Mouse (Mus musculus) lung, postnatal 14 days (tissue): ENCODE results near the gene Thumpd3.

Source experiments
- DNase-seq: peaks from one replicate; pipeline ENCODE4 v3.0.0; 2021

Thumpd3 gene

DNA sequence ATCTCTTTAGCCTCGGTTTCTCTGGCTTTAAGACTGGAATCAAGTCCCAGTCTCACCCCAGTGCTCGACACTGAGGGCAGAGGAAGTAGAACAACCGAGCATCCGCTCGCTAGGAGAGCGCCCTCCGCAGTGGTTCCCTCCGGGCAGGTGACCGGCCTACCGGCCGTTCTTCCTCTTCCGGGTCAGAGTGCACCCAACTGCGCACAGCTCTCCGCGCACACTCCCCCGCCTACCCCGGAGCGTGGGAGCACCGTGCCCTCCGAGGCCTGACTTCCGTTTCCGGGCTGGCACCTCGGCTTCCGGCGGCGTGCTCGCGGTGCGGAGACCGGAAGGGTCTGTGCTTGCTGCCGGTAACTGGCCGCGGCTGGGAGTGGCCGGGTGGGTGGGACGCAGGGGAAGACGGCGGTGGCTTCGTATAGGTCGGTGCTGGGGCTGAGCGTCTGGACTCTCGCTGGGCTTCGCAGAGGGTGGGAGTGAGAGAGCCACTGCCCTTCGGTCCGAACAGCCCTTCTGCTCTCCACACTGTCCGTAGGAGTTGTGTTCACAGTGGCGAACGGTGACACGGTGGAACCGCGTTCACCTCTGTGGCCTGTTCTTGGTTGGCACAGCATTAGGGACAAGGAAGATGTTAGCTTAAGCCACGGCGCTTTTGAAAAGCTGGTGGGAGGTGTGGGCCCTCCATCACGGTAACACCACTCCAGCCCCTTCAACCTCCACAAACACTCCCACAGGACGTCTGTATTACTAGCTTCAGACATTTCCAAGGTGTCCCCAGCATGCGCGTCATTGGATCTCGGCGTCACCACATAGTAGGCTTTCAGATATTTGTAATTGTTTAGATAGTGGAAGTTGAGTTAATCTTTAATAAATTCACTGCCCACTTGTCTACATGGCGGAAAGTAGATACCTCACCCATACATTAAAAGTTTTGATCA, at the start of gene Thumpd3:
TSS of gene Thumpd3 (plus strand) at position 185 of the 935 bp plus-strand sequence.
- DNase-seq = peak; percentile 98

DNA sequence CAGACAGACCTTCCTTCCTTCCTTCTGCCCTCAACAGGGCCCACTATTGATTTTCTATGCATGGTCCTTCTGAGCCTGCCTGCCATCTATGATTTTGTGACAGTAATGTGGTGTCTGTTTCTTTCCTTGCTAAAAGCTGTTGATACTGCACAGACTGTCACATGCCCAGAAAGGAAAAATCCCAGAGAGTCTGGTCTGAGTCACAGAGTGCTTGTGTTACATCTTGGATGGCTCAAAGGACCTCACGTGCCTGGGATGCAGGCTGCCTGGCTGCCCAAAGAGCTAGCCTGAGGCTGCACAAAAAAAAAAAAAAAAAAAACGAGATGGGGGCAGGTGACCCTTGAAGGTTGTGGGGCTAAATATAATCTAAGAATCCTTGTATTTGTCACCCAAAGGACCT, 46.8 kb upstream of the Thumpd3 start:
- DNase-seq = no peak

DNA sequence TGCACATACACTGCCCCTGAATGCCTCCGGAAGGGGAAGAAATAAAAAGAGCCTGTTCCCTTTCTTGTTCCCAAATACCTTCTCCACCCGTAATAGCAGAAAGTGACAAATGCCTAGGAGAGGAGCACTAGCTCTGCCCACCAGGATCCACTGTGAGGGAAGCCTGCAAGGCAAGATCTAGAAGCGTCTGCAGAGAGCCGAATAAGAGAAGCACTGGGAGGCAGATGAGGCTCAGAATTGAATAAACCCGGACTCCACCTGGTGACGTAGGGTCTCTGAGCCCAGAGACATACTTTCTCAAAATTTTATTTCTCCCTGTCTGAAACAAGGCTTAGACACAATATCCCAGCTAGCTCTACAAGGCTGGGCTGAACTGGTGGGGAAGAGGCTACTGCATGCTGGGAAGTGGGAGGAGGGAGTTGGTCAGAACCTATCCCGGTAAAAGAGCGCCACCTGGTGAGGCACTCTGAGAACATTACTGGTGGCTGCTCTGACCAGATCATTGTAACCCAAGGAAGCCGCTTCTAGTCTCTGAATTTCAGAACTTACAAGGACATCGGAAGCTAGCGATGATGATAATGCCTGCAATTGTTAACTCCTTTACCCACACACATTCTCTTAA, 45.2 kb upstream of the Thumpd3 start:
- DNase-seq = peak; percentile 91

DNA sequence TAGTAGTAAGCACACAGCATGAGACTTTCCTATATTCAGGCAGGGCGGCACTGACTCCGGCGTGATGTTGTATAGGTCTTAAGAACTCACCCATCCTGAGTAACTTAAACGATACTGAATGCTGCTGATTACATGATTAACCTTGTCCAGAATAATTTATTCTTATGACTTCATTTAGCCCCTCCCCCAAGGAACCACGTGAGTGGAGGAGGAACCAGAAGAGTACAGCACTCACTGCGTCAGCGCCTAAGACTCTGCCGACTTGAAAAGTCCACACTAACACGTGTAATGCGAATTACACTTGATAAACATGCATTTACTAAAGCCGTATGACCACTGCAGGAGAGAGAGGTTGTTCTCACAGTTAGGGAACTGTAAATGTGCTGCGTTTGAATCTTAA, 44.3 kb upstream of the Thumpd3 start:
- no peak for DNase-seq

DNA sequence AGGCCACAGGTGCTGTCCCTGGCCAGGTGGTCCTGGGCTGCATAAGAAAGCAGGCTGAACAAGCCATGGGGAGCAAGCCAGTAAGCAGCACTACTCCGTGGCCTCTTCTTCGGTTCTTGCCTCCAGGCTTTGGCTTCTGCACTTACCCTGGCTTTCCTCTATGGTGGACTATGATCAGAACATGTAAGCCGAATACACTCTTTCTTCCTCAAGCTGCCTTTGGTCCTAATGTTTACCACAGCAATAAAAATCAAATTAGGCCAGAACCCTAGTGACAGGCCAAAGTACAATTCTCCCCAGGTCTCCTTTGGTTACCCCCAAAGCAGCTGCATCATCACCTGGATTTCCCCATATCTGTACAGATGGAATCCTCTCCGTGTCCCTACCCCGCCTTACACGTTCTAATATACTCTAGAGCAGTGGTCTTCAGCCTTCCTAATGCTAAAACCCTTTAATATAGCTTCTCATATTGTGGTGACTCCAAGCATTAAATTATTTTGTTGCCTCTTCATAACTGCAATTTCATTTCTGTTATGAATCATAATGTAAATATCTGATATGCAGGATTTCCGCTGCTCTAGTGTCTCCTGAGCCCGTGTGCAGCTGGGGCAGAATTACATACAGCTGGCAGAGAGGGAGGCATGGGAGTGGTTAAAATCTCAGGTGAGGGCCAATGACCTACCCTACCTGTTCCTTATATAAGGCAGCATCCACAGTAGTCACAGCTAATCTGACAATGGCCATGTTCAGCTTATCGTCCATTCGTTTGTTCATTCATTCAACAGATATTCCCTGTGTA, 42.5 kb upstream of the Thumpd3 start:
- no peak for DNase-seq

DNA sequence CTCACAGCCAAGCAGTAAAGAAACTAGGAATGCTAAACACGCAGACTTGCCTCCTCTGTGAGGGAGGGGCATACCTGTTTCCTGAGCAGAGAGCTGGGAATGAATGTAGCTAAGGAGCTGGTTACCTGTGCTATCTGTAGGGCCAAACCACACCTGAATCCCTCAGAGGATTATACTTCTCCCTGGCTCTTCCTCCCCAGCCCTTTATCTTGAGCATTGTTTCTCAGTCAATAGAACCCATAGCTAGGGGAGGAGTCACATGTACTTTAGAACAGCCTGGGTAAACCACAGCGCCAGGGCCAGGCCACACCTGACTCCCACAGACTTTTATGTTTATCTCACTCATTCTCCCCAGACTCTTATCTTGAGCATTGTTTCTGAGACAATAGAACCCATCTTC, 39.2 kb upstream of the Thumpd3 start:
- no peak for DNase-seq

DNA sequence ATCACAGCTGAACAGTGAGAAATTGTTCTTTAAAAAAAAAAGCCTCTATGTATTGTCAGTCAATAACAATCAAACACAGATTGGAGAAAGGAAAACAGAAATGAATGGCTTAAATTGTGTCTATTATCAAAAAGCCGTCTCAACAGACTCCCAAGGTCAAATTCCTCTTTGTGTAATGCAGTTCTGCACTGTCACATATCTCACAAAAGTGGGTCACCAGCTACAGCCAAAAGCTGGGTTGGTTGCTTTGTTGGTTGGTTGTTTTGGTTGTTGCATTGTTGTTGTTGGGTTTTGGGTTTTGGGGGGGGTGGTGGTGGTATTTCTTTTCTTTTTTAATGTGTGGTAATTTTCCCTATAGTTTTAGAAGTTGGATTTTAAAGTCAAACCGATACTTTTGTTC, 34.1 kb upstream of the Thumpd3 start:
- DNase-seq = no peak

DNA sequence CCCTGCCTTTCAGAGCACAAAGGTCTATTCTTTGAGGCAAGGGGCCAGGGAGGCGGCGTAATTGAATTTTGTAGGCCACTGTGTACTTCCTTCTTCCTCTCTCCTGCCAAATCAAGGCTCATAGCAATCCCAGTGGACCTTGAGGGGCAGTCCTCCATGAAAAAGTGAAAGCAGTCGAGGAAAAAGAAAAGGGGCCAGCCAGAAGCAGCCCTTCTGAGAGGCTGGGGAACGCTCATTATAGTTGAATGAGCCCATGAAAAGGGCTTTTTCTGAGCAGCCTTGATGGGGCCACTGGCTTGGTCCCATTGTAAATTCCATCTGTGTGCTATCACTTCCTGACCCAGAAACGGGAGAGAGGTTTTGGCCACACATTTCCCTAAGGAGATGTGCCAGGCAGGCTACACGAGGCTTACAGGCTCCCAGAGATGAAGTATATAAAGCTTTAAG, 33.5 kb upstream of the Thumpd3 start:
- peak; percentile 38 for DNase-seq

DNA sequence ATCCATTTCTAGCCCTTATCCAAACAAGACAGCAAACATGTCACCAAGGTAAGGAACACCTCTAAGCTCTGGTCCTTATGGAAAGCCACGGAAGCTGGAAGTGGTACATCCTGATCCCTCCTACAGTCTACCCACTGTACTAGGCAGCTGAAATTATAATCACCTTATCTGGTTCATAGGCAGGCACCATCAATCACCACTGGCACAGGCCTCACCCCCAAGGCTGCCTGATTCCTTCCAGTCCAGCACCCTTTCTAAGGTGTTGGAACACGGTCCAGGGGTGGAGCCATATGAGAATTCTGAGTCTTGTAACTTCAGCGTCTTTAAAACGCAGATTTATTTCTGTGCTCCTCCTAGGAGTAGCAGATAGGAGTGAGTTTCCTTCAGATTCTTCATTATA, 32.5 kb upstream of the Thumpd3 start:
- no peak for DNase-seq

DNA sequence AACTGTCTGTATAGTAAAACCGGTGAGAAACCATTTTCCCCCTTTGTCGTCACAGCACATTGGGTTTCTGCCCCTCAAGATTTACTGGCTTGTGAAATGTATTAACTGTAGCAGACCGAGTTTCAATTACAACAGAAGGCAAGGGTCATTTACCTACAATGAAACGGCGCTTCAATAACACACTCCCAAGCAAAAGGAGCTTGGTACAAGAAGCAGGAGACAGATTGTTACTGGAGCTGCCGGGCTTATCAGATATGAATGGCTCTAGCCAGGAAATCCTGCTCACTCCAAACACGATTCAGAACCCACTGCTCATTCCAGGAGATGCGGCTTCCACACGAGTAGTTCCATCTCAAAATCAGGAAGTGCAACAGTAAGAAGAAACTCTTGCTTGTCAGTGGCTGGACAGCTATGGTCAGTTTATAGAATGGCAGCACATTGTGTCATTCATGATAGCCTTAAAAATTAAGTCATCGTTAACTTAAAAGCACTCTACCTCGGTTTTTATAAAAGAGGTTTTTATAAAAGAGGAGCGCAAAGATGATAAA, 28.5 kb upstream of the Thumpd3 start:
- no peak for DNase-seq

DNA sequence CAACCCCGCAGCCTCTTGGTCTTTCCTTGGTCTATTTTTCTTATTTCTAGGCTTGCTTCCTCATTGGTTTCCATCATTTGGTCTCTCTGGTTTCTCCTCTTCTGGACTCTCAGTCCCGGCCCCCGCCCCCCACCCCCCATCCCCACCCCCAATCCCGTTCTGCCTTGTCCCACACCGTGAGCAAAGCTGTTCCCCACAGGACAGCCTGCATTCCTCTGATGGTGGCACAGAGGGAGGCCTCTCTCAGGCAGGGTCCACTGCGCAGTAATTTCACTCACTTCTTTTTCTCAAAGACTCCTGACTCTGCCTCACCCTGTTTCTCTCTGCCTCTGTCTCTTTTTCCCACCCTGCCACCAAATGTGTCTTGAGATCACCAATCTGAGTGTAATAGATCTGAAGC, 27.9 kb upstream of the Thumpd3 start:
- DNase-seq = no peak

DNA sequence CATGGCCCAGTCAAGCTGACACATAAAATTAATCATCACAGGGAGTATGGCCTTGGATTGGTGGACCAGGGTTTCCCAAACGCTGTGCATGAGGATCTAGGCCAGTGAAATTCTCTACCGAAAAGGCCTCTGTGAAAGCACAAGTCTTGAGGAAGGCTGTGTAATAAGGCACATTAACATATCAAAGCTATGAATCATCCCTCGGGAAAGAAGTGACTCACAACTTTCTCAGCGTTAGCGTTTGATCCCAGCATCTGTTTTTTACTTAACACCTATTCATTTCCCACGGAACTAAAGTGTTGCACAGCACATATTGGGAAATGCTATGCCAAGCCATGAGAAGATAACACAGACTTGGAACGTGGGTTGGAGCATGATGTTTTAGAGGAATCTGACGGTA, 21.2 kb upstream of the Thumpd3 start:
- DNase-seq = no peak

DNA sequence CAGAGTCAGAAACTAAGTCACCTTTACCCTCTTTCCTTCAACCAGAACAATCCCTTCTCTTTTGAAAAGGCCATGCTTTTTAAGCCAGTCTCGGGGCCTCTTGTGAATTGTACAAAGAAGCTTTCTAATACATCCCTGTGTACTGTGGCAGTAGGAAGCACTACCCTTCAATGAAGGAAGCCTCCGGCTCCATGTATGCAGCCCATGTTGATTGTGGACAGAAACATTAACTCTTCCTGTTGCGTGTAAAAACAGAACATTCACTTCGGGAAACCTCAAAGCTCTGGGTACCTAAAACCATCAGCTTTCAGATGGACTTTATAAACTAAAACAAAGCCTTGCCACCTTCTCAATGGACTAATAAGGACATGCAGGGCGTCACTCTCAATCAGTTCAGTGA, 20.3 kb upstream of the Thumpd3 start:
- no peak for DNase-seq

DNA sequence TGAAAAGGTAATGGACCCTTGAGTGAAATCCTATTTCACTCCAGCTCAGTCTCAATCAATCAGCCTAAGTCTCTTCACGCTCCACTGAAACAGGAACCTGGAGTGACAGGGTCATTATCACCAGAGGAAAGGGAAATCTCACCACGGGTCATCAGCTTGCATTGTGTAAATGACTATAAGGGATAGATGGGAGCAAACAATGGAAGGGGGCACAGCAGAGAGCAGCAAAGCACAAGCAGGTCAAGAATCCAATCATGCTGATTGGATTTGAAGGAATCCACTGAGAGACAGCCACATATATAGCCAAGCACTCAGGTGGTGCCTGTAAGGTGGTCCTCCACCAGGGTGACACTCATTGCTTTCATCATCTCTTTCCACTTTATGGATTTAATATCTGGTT, 18.6 kb upstream of the Thumpd3 start:
- DNase-seq = no peak

DNA sequence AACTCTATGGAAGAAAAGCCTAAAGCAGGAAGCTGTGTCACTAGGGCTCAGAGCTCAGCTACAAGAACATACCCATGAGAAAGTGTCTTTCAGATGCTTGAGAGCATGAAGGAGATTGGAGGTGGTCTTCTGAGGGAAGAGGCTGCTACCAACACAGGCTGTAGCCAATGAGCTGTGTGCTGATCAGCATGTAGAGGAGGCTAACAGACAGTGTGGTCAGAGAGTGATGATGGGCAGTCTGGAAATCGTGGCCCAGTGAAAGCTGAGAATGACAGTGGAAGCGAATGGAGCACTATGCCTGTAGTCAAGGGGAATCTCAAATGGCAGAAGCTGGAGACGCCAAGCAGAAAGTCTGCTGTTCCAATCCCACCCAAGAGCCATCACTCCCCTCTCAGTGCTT, 17.0 kb upstream of the Thumpd3 start:
- DNase-seq = no peak

DNA sequence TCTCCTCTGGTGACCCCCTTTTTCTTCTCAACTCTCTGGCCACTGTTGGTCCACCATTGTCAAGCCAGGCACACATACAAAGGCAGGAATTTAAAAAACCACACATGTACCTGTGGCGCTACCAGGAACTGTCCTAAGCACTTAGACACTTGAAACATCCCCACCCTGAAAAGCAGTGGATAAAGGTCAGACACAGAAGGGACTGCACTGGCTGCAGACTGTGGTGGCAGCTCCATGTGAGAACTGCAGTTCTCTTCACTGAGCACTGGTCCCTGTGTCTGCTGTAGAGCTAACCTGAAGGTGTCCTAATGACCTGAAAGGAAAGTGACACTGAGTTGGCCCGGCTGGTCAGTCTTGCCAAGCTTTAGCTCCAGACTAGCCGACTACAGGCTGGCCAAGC, 15.5 kb upstream of the Thumpd3 start:
- no peak for DNase-seq

DNA sequence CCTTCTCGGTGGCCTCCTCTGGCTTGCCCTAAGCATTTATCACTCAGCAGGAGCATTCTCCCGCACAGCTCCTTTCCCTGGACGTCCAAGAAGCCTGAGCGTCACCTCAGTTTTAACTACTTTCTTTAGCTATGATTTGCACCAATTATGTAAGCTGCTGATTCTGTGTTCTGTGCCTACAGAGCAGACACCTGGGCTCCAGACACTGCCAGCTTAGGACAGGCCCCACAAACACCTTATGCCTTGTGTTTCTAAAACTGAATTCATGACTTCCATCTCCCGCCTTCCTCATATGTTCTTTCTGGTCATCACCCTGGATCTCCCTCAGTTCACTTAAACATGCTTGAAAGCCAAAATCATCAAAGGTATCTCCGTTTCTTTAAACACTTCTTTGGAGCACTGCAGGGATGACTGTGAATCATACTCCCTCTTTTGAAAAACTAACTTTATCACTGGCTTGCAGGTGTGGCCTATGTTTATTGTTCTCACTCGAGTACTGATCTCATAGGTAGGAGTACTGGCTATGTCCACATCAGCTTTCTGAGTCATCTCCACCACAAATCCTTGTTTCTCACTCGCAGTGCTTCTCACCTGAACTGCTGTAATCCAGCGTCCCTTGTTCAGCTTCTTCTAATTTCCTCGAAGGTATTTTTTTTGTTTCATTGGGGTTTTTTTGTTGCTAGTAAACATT, 14.9 kb upstream of the Thumpd3 start:
- no peak for DNase-seq

DNA sequence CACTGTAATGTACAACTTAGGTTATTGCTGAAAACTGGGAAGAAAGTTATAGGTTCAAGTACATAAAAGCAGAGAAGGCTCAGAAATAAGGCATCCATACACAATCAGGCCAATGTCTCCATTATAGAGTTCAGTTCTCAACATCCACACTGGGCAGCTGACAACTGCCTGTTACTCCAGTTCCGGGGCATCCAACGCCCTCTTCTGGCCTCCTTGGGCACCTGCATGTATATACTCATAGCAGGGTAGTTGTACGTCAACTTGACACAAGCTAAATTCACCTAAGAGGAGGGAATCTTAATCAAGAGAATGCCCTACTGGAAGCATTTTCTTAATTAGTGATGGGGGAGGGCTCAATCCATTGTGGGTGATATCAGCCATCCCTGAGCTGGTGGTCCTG, 13.9 kb upstream of the Thumpd3 start:
- DNase-seq = no peak

DNA sequence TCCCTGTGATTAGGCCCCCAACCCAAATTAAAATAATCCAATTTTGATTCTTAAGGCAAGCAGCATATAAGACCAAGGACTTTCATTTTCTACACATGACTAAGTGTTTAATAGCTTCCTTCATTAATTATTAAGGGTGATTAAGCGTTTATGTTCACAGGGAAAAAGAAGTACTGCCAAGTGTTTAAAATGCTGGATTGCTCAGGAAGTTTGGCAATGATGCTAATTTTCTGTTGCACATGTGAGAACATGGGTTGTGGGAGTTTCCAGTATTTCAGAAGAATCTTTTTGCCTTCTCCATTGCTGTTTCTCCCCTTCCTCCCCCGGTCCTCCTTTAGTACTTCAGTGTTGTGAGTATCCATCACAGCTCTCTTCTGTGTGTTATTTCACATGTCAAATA, 12.8 kb upstream of the Thumpd3 start:
- no peak for DNase-seq

DNA sequence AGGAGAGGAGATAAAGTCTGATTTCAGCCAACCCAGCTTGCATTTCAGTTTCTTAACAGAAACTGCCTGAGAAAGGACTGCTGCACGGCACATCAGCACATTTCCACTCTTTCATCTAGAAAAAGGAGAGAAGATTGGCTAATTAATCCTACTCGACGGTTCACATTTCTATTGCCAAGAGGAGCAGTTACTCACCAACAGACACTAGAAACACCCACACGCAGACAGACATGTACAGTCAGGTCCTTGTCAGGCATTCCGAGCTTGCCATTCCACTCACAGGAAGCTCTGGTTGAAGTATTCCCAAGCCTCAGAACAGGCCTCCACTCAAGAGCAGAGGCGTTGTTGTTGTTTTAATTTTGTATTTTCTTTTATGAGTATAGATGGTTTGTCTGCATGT, 11.6 kb upstream of the Thumpd3 start:
- no peak for DNase-seq

DNA sequence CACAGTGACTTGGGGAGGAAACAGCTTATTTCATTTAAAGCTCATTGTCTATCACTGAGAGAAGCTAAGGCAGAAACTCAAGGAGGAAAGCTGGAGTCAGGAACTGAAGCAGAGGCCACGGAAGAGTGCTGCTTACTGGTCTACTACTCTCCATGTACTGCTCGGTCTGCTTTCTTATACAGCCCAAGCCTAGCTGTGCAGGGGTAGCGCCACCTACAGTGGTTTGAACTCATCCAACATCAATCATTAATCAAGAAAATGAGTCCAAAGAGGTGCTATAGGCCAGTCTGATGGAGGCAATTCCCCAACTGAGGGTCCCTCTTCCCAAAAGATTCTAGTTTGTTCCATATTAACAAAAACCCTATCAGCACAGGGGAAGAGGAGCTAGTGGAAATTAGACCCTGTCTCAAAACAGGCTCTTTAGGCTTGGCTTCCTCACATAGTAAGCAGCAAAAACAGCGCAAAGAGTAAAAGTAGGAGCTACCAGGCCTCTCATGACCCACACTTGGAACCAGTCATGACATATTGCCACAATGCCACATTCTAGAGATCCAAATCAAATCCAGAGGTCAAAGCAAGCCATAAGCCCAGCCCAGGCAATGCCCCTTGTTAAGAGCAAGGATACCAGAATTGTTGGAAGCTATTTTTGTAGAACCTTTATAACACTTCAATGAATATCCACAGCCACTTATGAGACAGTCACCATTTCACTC, 9.4 kb upstream of the Thumpd3 start:
- no peak for DNase-seq
